Mouse (Mus musculus): ENCODE measurements around the gene Ten1.

Gene Ten1

DNA sequence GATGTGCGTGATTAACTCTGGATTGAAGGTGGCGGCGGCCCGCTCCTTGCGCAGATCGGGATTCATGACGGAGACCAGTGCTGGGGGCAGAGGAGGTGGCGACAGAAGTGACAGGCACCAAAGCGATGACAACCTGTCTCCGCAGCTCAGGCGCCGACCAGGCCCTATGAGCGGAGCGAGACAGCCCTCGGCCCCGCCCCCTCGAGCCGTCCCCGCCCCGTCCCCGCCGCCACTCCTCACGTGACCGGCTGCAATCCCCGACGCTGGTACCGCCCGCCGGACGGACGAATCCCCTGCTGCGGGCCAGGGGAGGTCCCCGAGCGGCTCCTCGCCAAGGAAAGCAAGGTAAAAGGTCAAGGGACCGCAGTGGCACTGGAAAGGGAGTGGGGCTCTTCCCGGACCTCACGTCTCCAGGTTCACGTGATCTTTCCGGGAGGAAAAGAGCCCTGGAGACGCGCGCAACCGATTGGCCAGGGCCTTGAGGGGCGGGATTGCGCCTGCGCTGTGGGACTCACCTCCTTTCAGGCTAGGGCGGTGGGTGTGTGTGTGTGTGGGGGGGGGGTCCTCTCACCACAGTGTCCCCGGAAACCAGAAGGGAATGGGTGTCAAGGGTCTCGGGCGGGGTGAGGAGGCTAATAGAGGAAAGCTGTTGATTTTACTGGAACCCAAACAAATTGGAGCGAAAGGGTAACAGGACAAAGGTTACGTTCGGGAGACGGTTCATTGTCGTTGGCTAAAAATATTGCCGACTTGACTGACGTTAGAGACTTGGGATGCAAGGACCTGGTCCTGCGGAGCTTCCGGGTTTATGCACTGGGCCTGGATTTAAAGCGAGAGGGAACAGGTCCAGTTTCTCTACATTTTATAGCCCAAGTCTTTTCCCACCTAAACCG, at the start of gene Ten1, which contains the start of gene Acox1:
TSS of gene Ten1 (plus strand) at position 217 of the 893 bp plus-strand sequence.
TSS of gene Acox1 (minus strand) at position 407 of the 893 bp plus-strand sequence.
- DNase-seq = peak; percentile 97 to 98

DNA sequence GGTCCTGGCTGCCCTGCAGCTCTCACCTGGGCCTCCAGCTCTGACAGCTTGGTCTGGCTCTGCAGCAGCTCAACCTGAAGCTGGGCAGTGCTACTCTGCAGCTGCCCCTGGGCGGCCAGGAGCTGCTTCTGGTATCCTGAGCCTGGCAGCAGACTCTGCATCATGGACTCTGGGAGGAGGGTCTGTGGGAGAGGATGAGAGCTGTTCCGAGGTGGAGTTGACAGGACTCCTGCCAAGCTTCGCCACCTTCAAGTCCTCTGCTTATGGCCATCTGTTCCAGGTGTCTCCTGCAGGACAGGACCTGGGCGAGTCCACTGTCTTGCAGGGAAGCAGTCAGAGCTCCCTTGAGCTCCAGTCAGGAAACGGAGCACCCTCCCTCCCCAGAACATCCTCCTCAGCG, 49.3 kb upstream of the Ten1 start:
- no peak for DNase-seq

DNA sequence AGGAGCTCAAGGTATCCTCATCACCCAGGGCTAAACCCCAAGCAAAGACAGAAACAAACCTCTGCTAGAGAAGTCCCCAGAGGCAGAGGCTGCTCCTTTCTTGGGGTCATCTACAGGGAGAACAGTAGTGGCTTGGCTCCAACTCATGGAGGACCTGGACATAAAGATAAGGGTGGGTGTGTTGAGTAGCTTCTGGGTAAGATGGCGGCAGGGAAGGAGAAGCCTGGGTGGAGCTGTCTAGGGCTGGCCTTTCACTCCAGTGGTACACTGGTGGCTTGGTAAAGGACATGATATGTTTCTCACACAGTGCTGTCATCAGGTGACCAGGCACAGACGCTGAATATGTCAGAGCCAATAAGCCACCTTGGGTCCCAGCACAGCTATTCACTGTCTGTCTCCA, 47.7 kb upstream of the Ten1 start:
- DNase-seq = no peak

DNA sequence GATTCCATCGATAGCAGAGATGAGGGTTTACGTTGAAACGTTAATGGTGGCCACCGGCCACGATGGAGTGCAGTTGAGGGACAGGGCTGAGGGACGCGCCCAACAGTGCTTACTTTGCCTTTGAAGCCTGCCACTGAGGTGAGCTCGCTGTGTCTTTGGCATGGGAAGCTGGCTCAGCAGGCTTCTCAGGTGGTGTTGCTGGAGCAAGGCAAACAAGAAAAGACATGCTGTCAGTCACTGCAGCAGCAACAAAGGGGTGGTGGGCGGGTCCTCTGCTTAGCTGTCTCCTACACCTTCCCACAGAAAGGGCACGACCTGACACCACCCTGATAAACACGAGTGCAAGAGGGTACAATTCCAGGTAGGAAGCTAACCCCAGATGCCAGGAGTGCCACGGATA, 37.3 kb upstream of the Ten1 start:
- no peak for DNase-seq

DNA sequence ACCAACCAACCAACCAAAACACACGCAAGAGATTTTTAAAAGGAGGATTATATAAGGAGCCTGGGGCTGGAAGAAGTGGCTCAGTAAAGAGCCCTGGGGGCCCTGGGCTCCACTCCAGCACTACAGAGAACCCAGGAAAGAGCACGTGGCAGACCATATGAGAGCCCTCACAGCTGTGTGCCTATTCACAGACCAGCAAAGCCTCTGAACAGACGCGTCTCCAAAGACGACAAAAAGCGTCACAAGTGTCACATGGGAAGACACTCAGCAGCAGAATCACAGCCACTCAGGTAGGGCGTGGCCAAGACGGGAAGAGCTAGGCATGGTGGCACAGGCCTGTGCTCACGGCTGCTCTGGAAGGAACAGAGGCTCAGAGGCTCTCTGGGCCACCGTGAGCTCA, 36.5 kb upstream of the Ten1 start:
- peak in 1 of 2 experiments; percentile 23 for DNase-seq

DNA sequence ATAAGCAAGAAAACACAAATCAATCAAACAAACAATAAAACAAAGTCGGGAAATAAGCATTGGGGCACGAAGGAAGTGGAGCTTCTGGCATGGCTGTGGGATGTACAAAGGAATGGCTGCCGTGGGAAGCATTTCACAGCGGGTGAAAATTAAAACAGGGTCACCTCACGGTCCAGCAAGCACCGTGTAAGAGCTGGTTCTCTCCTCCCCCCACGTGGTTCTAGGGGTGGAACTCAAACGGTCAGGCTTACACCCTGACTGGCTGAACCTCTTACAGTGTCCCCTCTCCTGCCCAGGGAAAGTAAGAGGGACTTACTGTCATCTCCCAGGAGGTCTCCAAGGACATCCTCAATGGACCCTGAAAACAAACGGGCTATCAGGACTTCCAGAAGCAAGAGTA, 35.7 kb upstream of the Ten1 start:
- DNase-seq = peak in 1 of 2 experiments; percentile 61

DNA sequence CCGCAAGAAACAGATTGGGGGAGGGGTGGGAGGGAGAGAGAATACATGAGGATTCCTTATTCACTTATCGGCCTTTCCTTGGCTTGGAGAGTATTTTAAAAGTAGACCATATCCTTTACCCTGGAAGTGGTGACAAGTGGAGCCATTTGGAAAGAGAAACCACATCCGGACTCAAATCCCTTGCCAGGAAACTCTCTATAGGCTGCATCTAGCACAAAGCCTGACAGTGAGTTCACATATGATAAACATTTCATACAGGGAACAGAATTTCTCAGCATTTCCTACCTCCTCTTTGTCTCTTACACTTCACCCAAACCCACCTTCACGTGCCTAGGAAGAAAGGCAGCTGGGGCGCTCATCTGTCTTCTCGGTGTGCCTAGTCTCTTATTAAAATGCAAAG, 31.4 kb upstream of the Ten1 start:
- DNase-seq = no peak

DNA sequence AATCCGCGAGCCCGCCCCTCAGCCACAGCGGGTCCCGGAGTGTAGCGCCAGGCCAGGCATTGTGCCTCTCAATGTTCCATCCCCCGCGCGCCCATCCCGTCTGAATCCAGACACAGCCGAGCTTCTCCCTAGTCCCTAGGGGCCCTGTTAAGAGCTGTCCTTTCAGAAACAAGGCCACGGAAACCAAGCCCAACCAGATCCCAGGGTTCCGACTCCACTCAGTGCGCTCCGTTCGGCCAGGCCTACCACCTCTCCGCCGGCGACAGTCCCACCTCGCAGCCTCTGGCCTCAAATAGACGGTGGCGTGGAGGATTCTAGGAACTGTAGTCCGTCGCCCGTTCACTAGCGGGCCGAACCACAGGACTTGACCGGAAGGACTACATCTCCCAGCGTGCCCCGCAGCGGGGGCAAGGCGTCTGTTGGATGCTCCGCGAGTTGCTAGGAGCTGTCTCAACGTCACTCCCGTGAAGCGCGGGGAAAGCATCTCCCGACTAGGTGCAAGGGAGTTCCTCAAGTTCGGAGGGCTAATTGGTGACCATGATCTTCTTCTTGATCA, 30.7 kb upstream of the Ten1 start, which contains the start of gene Fbf1:
TSS of gene Fbf1 (minus strand) at position 283 of the 556 bp plus-strand sequence.
- peak; percentile 96 to 97 for DNase-seq

DNA sequence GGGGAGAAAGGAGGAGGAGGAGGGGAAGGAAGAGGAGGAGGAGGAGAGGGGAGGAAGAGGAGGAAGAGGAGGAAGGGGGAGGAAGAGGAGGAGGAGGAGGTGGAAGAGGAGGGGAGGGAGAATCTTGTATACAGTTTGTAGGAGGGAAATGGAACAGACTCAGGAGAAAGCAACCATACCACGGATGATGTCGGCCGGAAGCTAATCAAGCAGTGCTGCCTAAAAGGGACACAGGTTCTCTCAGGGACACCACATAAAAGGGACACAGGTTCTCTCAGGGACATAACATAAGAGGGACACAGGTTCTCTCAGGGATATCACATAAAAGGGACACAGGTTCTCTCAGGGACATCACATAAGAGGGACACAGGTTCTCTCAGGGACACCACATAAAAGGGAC, 29.4 kb upstream of the Ten1 start:
- no peak for DNase-seq

DNA sequence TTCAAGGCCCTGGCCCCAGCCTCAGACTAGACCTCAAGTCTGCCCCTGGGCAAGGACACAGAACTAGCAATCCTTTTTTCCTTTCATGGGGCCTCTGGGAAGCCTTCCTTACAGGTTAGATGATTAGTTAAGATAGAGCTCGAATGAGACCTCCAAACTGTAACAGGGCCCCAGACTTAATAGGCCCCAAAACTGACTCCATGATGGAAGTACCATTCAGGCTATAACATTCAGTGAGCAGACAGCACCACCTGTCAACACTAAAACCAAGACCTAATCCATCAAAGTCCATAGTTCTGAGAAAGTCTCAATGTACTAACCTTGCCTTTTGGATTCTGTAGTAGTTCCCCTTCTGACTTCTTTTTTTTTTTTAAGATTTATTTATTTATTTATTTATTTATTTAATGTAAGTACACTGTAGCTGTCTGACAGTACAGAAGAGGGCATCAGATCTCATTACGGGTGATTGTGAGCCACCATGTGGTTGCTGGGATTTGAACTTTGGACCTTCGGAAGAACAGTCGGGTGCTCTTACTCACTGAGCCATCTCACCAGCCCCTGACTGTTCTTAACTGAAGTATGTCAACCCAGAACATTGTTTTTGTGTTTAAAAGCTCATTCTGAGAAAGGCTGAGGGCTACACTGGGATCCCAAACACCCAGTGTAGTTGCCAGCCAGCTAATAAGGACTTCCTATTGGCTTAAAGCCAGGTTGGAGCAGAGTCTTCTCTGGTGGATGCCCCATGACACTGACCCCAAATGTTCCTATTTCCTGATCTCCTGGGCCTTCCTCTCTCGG, 28.5 kb upstream of the Ten1 start:
- peak in 1 of 2 experiments; percentile 14 for DNase-seq

DNA sequence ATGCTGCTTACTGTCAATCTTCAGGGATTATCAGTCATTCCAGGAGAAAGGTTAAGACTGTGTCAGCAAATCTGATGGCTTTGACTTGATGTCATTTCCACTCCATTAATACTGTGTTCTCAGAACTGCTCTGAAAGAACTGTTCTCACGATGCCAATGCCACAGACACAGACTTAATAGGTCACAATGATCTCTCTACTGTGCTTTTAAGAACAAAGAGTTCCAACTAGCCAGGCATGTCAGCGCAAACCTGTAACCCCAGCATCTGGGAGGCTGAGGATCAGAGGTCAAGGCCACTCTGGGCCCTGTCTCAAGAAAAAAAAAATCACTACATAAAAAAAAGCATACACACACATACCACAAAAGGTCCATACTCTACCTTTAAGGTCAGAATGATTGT, 26.7 kb upstream of the Ten1 start:
- no peak for DNase-seq

DNA sequence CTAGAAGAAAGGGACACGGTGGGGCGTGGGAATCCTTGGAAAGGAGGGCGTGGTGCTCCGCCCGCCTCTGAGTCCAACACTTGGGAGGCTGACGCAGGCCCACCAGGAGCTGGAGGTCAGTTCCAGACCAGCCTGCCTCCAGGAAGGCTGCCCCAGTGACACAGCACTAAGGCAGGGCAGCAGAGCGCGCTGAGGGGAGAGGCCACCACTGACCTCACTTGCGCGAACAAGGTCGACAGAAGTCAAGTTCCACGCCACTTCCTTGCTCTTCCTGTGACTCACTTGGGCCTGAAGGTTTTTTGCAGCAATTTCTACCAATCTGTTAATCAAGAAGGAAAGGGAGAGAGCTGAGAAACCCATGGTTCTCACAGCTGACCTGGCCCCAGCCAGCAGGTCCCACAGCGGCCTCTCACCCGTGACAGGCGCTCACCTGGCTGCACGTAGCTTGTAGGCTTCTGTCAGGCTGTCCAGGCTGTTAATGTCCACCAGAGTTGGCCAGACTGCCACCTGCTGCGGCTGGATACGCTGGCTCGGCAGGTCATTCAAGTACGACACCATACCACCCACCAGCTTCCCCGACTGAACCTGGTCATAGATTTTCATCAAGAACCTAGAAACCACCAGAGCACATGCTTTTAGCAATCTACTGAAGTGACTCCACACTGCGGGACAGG, 23.7 kb upstream of the Ten1 start:
- peak; percentile 61 to 80 for DNase-seq

DNA sequence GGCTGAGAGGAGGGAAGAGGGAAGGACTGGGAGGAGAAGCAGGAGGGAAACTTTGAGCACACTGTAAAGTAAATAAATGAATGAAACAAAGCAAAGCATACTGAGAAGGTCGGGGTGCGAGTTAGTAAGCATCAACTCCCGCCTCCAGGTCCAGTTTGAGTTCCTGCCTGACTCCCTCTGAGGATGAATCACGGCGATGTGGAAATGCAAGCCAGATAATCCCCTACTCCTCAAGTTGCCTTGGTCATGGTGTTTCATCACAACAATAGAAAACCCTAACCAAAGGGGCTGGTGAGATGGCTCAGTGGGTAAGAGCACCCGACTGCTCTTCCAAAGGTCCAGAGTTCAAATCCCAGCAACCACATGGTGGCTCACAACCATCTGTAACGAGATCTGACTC, 22.6 kb upstream of the Ten1 start:
- no peak for DNase-seq

DNA sequence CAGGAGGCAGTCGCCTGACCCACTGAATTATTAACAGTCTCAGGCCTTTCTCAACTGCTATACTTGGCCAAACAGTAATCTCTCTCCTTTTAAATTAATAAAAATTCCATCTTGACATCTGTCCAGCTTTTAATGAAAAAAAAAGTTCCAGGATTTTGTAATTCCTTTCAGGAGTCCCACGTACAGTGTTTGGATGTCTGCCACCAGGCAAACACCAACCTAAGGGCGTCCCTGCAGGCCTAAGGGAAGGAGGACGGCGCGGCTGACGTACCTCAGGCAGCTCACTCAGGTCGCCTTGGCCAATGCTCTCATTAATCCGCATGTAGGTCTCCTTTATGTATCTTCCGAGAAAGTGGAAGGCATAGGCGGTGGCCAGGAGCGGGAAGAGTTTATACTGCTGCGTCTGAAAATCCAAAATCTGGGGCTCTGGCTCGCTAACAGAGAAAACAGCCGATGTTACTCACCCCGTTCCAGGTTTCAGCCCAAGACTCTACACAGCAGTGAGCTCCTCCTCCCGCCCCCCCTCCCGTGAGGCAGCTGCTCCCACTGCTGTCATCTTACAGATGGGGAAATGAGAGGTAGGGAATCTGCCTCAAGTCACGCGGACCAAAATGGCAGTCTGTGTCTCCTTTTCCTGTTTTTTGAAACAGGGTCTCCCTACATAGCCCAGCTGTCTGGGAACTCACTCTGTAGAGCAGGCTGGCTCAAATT, 20.1 kb upstream of the Ten1 start:
- no peak for DNase-seq

DNA sequence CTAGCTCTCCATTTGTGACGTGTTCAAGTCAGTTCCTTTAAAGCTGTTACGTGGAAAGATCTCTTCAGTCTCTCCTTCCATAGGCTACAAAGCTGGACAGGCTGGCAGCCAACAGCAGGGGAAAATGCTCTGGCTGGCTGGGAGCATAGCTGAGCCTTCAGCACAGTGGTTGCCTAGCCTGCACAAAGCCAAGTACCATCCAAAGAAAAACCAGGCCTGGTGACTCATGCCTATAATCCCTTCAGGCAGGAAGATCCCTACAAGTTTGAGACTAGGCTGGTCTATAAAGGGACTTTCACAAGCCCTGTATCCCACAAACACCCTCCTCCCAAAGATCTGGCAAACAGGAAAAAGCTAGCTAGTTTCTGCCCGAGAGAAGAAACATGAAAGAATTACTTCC, 12.8 kb upstream of the Ten1 start:
- DNase-seq = no peak

DNA sequence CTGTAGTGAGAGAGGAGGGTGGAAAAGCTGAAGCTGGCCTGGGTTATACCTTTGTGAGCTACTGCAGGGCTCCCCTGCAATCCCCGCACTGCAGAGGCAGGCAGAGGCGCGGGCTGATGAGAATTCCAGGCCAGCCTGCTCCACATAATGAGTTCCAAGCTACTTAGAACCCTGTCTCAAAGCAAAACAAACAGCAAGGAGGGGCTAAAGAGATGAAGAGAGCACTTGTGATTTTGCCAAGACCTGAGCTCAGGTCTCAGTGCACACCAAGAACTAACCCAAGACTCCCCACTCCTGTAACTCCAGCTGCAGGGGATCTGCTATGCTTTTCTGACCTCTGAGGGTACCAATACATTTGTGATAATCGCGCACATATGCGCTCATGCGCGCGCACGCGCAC, 12.3 kb upstream of the Ten1 start:
- no peak for DNase-seq

DNA sequence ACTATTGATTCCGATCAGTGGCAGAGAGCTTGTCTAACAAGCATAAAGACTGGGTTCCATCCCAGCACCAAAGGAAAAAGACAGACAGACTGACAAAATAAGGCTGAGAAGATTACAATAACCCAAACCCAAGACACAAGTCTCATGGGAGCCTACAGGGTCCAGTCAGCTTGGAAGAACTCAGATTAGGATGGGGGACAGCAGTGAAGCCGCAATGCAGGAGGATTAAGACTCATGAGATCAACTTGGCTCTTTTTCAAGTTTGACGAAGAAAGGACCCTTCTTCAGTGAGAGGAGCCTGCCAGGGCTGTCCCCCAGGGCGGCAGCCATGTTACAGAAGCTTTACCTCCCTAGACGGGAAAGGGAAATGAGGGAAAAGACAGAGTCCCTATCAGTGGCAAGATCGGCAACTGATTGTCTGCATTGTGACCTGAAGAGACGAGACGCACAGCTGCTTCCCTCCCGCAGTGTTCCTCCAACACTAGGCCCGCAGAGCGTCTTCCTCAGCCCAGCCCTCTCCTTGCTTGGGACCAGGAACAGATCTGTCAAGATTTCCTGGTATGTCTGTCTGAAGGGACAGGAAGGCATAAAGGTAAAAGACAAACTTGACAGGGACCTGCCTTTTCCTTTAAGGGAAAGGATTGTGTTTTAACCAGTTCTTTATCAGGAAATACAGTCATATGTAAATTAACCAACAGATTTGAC, 11.3 kb upstream of the Ten1 start:
- DNase-seq = no peak

DNA sequence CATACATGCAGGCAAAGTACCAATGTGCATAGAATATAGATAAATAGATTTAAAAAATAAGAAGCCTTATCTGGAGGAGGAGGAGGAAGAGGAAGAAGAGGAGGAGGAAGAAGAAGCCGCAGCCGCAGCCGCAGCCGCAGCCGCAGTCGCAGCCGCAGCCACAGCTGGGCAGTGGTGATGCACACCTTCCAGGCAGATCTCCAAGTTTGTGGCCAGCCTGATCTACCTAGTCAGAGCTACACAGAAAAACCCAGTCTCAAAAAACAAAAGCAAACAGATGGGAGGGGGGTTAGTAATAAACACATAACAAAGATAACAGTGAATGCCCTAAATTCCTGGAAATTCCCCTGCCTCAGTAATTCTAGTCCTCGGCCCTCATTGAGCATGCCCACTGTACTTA, 4.0 kb upstream of the Ten1 start:
- no peak for DNase-seq

DNA sequence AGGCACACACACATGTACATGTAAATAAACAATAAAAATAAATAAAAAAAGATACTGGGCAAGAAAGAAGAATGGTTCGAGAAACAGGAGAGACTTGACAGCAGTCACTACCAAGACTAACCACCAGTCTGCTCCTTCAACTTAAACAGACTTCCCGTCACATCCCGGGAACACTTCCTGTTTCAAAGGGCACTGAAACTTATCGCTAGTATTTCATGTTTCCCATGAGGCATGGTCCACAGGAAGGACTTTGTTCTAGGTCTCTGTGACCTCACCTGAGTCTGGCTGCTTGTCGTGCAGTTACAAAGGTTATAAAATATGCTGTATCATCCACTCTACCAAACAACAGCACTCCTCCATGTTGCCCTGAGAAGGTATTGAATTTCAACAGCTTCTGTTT, 3.4 kb upstream of the Ten1 start:
- peak in 1 of 2 experiments; percentile 12 for DNase-seq

DNA sequence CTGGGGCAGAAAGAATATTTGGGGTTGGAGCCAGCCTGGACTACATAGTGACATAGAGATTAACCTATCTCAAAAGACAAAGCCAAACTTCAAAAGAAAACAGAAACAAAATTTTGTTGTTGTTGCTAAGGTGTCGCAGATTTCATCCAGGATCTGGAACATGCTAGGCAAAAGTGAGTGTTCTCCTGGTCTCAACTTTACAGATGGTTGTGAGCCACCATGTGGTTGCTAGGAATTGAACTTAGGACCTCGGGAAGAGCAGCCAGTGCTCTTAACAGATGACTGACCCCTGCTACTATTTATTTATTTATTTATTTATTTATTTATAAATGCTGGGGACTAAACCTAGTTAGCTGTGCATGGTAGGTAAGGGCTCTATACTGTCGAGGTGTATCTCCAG, 2.3 kb upstream of the Ten1 start:
- no peak for DNase-seq

DNA sequence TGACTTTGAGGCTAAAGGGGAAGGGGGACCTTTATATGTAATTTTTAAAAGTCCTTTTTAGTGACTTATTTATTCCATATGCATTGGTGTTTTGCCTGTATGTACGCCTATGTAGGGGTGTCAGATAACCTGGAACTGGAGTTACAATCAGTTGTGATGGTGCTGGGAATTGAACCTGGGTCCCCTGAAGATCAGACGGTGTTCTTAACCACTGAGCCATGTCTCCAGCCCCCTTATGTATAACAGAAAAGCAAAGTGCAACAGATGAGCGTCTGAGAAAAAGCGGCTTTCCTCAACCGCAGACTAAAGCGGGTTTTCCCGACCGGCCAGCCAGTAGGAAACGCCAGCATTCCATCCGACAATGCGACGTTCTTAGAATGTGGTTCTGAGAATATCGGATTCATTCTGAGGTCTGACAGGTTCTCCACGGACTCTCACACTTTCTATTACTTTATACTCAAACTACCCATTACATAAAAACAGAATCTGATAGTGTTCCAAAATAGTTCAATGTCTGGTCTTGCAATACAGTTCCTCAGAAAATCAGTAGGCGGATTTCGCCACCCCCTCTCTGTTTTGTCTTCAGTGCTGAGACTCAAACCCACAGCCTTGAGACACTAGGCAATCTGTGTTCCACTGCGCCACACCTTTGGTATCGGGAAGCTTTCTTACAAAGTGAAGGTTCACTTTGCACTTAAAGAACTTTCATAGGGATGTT, 1.6 kb upstream of the Ten1 start:
- no peak for DNase-seq
